Mouse (Mus musculus): ENCODE measurements at regions not wholly inside any gene's neighbourhood (a gene's known extent, or its start where the extent isn't known, plus 50 kb on each side); places are given as distances from the start of the nearest gene placed in this dataset.

- Histone ChIP-seq H3K4me1 (no peaks in the 10 kb centered on the region), H3K9ac (replicated peaks) (no peak overlapping the region), H3K4me2 (replicated peaks) (no peak overlapping the region), H3K27ac (replicated peaks) (no peak overlapping the region), H3K4me3 (no peak overlapping the region), H3K36me3 (no peaks in the 10 kb centered on the region), H3K9me3 (no peaks in the 10 kb centered on the region), H3K27me3 (no peaks in the 10 kb centered on the region)
- 96% methylated on average over 3 of the region's 3 CpGs for WGBS
- ATAC-seq (replicated peaks) = no peak
These were observed 87.6 kb downstream of the Rpl10-ps3 start for GRCm38 (mm10) chr9:50257162-50257561.

- WGBS = 24% methylated on average over 5 of the region's 5 CpGs
- Histone ChIP-seq H3K4me3 (no peak overlapping the region), H3K27ac (replicated peaks) (peak overlapping the region; percentile 76), H3K4me1 (peaks cover 35% of the 10 kb centered on the region), H3K36me3 (no peaks in the 10 kb centered on the region), H3K9me3 (no peaks in the 10 kb centered on the region), H3K4me2 (replicated peaks) (no peak overlapping the region), H3K27me3 (no peaks in the 10 kb centered on the region), H3K9ac (replicated peaks) (no peak overlapping the region)
- ATAC-seq (replicated peaks) = peak; percentile 87
These were observed 99.6 kb downstream of the Rpl10-ps3 start for GRCm38 (mm10) chr9:50244982-50245671.

GRCm38 (mm10) chr9:50240923-50241322, 103.8 kb downstream of the Rpl10-ps3 start:
- ATAC-seq (replicated peaks) = peak; percentile 72; the same call in 1 of the 2 replicates
- WGBS = 9% methylated on average over 8 of the region's 8 CpGs
- H3K4me2 ChIP-seq (replicated peaks) = no peak overlapping the region

GRCm38 (mm10) chr9:50235908-50236307, 108.9 kb downstream of the Rpl10-ps3 start:
- Histone ChIP-seq H3K4me3 (no peak overlapping the region), H3K4me1 (peaks cover 23% of the 10 kb centered on the region), H3K9me3 (no peaks in the 10 kb centered on the region), H3K9ac (replicated peaks) (no peak overlapping the region), H3K36me3 (no peaks in the 10 kb centered on the region), H3K4me2 (replicated peaks) (no peak overlapping the region), H3K27ac (replicated peaks) (peak overlapping the region; percentile 47), H3K27me3 (no peaks in the 10 kb centered on the region)
- peak; percentile 69 for ATAC-seq (replicated peaks)
- 7% methylated on average over 1 of the region's 1 CpGs for WGBS

More at GRCm38 (mm10) chr9:50240923-50241322, 103.8 kb downstream of the Rpl10-ps3 start:
- no peaks in the 10 kb centered on the region for H3K36me3 ChIP-seq
- H3K4me3 ChIP-seq = no peak overlapping the region
- peak overlapping the region; percentile 51 for H3K27ac ChIP-seq (replicated peaks)
- peaks cover 42% of the 10 kb centered on the region for H3K4me1 ChIP-seq
- no peaks in the 10 kb centered on the region for H3K9me3 ChIP-seq
- no peak overlapping the region for H3K9ac ChIP-seq (replicated peaks)
- H3K27me3 ChIP-seq = no peaks in the 10 kb centered on the region

GRCm38 (mm10) chr9:50234655-50235054, 110.1 kb downstream of the Rpl10-ps3 start:
- no peak overlapping the region for H3K27ac ChIP-seq (replicated peaks)
- peaks cover 20% of the 10 kb centered on the region for H3K4me1 ChIP-seq

GRCm38 (mm10) chr9:50232958-50233510, 111.7 kb downstream of the Rpl10-ps3 start:
- H3K27ac ChIP-seq (replicated peaks) = no peak overlapping the region
- H3K4me2 ChIP-seq (replicated peaks) = no peak overlapping the region

More at GRCm38 (mm10) chr9:50234655-50235054, 110.1 kb downstream of the Rpl10-ps3 start:
- H3K27me3 ChIP-seq = no peaks in the 10 kb centered on the region
- H3K9ac ChIP-seq (replicated peaks) = no peak overlapping the region
- no peaks in the 10 kb centered on the region for H3K9me3 ChIP-seq
- ATAC-seq (replicated peaks) = no peak
- no peak overlapping the region for H3K4me3 ChIP-seq
- 68% methylated on average over 6 of the region's 6 CpGs for WGBS
- H3K4me2 ChIP-seq (replicated peaks) = no peak overlapping the region
- H3K36me3 ChIP-seq = no peaks in the 10 kb centered on the region

GRCm38 (mm10) chr9:50210481-50210880, 134.3 kb downstream of the Rpl10-ps3 start:
- WGBS = 87% methylated on average over 5 of the region's 5 CpGs
- H3K36me3 ChIP-seq = no peaks in the 10 kb centered on the region
- H3K4me3 ChIP-seq = no peak overlapping the region
- H3K27me3 ChIP-seq = no peaks in the 10 kb centered on the region
- no peaks in the 10 kb centered on the region for H3K9me3 ChIP-seq
- no peak overlapping the region for H3K9ac ChIP-seq (replicated peaks)
- H3K4me2 ChIP-seq (replicated peaks) = no peak overlapping the region
- no peaks in the 10 kb centered on the region for H3K4me1 ChIP-seq
- no peak overlapping the region for H3K27ac ChIP-seq (replicated peaks)
- no peak for ATAC-seq (replicated peaks)

More at GRCm38 (mm10) chr9:50232958-50233510, 111.7 kb downstream of the Rpl10-ps3 start:
- H3K4me3 ChIP-seq = no peak overlapping the region
- no peaks in the 10 kb centered on the region for H3K27me3 ChIP-seq
- H3K9ac ChIP-seq (replicated peaks) = no peak overlapping the region
- H3K9me3 ChIP-seq = no peaks in the 10 kb centered on the region
- no peak for ATAC-seq (replicated peaks)
- peaks cover 20% of the 10 kb centered on the region for H3K4me1 ChIP-seq
- H3K36me3 ChIP-seq = no peaks in the 10 kb centered on the region
- 86% methylated on average over 4 of the region's 4 CpGs for WGBS

- H3K4me2 ChIP-seq (replicated peaks) = no peak overlapping the region
- no peak for ATAC-seq (replicated peaks)
- H3K36me3 ChIP-seq = no peaks in the 10 kb centered on the region
- H3K27ac ChIP-seq (replicated peaks) = no peak overlapping the region
- no peak overlapping the region for H3K9ac ChIP-seq (replicated peaks)
- H3K4me1 ChIP-seq = no peaks in the 10 kb centered on the region
- H3K9me3 ChIP-seq = no peaks in the 10 kb centered on the region
- no peaks in the 10 kb centered on the region for H3K27me3 ChIP-seq
- no peak overlapping the region for H3K4me3 ChIP-seq
- 79% methylated on average over 7 of the region's 7 CpGs for WGBS
These were observed 145.1 kb downstream of the Rpl10-ps3 start for GRCm38 (mm10) chr9:50199422-50200218.

GRCm38 (mm10) chr9:50192400-50193110, 152.2 kb downstream of the Rpl10-ps3 start:
- 63% methylated on average over 5 of the region's 5 CpGs for WGBS
- Histone ChIP-seq H3K4me3 (no peak overlapping the region), H3K9me3 (no peaks in the 10 kb centered on the region), H3K27me3 (no peaks in the 10 kb centered on the region), H3K4me1 (peaks cover 20% of the 10 kb centered on the region), H3K27ac (replicated peaks) (no peak overlapping the region), H3K9ac (replicated peaks) (no peak overlapping the region), H3K4me2 (replicated peaks) (no peak overlapping the region), H3K36me3 (no peaks in the 10 kb centered on the region)
- ATAC-seq (replicated peaks) = no peak

- H3K9ac ChIP-seq (replicated peaks) = no peak overlapping the region
- H3K27ac ChIP-seq (replicated peaks) = no peak overlapping the region
- ATAC-seq (replicated peaks) = 0 out of 2 replicates have a peak, but pooled peaks have one; percentile 46
- H3K4me2 ChIP-seq (replicated peaks) = no peak overlapping the region
- WGBS = 3% methylated on average over 3 of the region's 3 CpGs
- H3K36me3 ChIP-seq = no peaks in the 10 kb centered on the region
- H3K9me3 ChIP-seq = no peaks in the 10 kb centered on the region
- peaks cover 20% of the 10 kb centered on the region for H3K4me1 ChIP-seq
- no peaks in the 10 kb centered on the region for H3K27me3 ChIP-seq
- no peak overlapping the region for H3K4me3 ChIP-seq
These were observed 153.6 kb downstream of the Rpl10-ps3 start for GRCm38 (mm10) chr9:50191136-50191535.

GRCm38 (mm10) chr9:50188576-50189070, 156.1 kb downstream of the Rpl10-ps3 start:
- Histone ChIP-seq H3K27ac (replicated peaks) (no peak overlapping the region), H3K9ac (replicated peaks) (no peak overlapping the region), H3K27me3 (no peaks in the 10 kb centered on the region), H3K9me3 (no peaks in the 10 kb centered on the region), H3K4me1 (peaks cover 20% of the 10 kb centered on the region), H3K36me3 (no peaks in the 10 kb centered on the region), H3K4me3 (no peak overlapping the region), H3K4me2 (replicated peaks) (no peak overlapping the region)
- 75% methylated on average over 6 of the region's 6 CpGs for WGBS
- no peak for ATAC-seq (replicated peaks)

All from forebrain, embryonic 15.5 days (tissue).